Mouse (Mus musculus) right cerebral cortex, postnatal 14 days (tissue): ENCODE data around the gene Hat1.

Source experiments
- DNase-seq: peaks from one replicate; pipeline ENCODE4 v3.0.0; 2022

The Hat1 gene

DNA sequence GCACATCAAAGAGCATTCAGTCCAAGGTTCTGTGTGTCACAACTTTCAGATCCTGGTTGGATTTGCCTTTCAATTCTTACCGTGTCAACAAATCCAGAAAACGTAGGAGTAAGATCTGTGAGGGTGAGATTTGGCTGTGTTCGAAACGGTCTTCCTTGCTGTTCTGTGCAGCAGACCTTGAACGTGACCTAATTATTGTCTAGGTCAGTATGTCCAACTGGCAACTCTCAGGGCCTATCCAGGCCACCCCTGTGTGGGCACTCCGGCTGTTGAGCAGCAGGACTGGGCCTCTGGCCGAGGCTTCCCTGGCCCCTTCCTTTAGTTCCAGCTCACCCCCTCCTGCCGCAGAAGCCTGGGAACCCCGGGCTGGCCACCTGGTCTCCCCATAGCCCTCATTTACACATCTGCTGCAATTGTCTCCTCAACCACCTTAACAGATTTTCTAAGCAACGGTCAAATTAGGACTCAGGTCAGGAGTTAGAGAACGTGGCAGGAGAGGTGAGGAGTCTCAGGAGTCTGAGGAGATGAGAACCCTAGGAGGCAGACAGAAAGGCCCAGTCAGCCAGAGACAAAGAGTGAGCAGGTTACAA, 78.2 kb downstream of the Hat1 start:
- no peak for DNase-seq

GRCm38 (mm10) chr2:71471094-71471493, 82.3 kb downstream of the Hat1 start:
- DNase-seq, result no peak

DNA sequence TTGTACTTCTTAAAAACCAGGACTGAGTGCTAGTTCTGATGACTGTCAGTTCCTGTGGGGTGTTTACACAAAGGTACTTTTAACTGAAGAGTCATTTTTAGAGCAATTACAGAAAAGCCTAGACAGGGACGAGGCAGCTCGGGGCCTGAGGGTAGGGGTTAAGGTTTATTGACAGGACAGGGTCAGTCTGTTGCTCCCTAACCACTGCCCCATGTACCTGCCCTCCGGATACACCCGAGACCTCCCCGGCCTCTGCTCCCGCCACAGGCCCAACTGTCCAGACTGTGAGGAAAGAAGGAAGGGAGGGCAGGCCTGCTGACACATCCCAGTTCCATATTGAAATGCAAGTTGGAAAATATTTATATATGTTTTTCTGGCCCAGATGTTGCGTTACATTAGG, 85.1 kb downstream of the Hat1 start:
- DNase-seq, result no peak

GRCm38 (mm10) chr2:71474345-71474744, 85.6 kb downstream of the Hat1 start:
- DNase-seq, result no peak

- DNase-seq, result no peak
Observed at GRCm38 (mm10) chr2:71475311-71475710, 86.6 kb downstream of the Hat1 start.

DNA sequence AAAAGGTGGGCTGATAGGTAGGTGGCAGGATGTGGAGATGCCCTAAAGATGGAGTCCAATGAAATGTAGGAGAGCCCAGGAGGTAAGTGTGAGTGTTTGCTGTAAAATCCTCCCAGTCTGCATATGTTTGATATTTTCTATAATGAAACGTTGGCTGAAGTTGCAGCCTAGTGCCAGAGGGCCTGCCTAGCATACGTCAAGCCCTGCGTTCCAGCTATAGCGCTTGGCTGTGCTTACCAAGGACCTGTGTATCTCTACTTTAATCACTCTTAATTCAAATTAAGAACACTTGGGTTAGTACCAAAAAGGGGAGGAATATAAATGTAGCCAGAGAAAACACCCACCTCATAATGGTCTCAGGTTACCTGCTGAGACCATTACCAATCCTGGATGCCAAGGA, 87.0 kb downstream of the Hat1 start:
- no peak for DNase-seq

GRCm38 (mm10) chr2:71477787-71478186, 89.0 kb downstream of the Hat1 start:
- no peak for DNase-seq

DNA sequence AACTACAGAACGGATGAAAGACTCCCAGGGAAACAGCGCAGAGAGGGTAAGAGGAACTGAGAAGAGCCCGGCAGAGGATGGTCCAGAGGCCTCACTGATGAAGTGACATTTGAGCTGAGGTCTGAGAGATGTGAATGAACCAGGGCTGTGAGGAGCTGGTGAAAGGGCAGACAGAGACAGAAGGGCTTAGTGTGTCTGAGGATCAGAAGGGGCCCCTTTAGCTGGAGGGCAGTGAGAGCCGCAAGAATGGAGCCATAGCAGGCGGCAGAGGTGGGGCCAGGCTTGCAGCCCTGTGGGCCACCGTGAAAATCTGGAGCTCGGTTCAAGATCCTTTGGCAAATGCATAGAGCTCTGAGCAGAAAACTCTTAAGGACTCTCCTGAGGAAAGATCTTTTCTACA, 91.2 kb downstream of the Hat1 start:
- DNase-seq, result no peak

DNA sequence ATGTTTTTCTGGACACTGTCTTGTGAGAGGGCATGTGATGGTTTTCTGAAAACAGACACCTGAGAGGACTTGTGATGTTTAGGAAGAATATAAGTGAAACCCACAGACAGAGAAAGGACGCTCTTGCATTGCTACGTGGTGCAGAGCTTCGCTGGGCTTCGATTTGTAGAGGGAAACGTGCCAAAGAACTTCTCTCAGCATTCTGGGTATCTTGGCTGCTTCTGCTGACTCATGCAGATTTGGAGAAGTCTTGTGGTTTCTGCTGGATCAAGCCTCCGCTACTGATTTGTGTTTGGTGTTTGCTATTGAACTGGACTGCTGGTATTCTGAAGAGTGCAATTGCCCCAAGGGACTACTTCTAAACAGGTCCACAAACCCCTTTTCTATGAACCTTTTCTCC, 93.1 kb downstream of the Hat1 start:
- DNase-seq, result no peak

DNA sequence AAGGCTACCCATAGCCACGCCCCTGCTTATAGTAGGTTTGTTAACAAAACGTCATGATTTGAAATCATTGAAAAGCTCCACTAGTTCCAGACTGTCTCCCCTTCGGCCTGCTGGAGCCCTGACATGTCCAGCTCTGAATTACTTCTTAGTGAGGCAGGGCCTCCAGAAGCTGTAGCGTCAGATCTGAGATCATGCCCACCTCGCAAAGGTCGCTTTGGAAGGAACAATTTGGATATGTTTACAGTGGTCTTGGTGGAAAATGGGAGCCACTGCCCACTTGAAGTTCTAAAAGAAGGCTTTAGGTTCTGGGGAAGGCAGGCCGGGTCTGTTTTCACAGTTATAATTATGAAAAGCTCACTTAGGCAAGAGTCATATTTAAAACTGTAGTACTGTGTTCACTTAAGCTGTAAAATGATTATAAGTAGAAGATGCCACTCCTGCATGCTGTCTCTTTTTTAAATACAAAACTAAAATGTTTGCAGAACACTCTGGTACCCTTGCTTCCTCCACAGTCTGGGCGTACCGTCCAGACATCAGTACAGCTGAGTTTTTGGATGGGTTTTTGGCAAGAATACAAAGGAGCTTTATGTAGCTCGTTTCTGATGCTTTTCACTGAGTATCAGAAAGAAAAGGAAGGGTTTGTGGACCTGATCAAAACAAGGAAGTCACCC, 94.4 kb downstream of the Hat1 start:
- no peak for DNase-seq

GRCm38 (mm10) chr2:71483717-71484066, 94.9 kb downstream of the Hat1 start:
- no peak for DNase-seq
